Mouse (Mus musculus) forebrain, embryonic 10.5 days (tissue): ENCODE measurements at regions not wholly inside any gene's neighbourhood (a gene's known extent, or its start where the extent isn't known, plus 50 kb on each side); places are given as distances from the start of the nearest gene placed in this dataset.
"Not testable (repeated sequence)": the region's sequence is repeated elsewhere in the genome, so short reads cannot be mapped to it uniquely, and the experiment has no call there.

Experiments
- DNase-seq: peaks from one replicate; pipeline ENCODE4 v3.0.0-alpha.2; 2017; ENCODE audit warnings: low spot score; ENCODE audit errors: extremely low spot score
- H3K27ac ChIP-seq: fragments of 300-500 bp; sonication (generic); 2 replicates; pipeline ENCODE4 v1.5.1; 2016; ENCODE audit warnings: mild to moderate bottlenecking
- H3K27me3 ChIP-seq: fragments of 300-500 bp; sonication (generic); 2 replicates; pipeline ENCODE4 v1.6.1; 2016; ENCODE audit warnings: mild to moderate bottlenecking; ENCODE audit not compliant: poor library complexity, severe bottlenecking
- H3K36me3 ChIP-seq: fragments of 300-500 bp; sonication (generic); replicated peaks from 2 replicates; pipeline ENCODE4 v1.6.1; 2016; ENCODE audit warnings: mild to moderate bottlenecking, moderate library complexity
- H3K4me1 ChIP-seq: fragments of 300-500 bp; sonication (generic); 2 replicates; pipeline ENCODE4 v1.6.1; 2016
- H3K4me3 ChIP-seq: fragments of 300-500 bp; sonication (generic); 2 replicates; pipeline ENCODE4 v1.5.1; 2016; ENCODE audit warnings: mild to moderate bottlenecking, moderate library complexity
- H3K9me3 ChIP-seq: fragments of 300-500 bp; sonication (generic); 2 replicates; pipeline ENCODE4 v1.6.1; 2016; ENCODE audit warnings: mild to moderate bottlenecking, moderate library complexity
- WGBS: fragments of 180-500 bp; shearing (Covaris S2); methylation state at CpG from one replicate; pipeline ENCODE4 v1.1.7; 2016; 5-methylcytosine and 5-hydroxymethylcytosine counted together

DNA sequence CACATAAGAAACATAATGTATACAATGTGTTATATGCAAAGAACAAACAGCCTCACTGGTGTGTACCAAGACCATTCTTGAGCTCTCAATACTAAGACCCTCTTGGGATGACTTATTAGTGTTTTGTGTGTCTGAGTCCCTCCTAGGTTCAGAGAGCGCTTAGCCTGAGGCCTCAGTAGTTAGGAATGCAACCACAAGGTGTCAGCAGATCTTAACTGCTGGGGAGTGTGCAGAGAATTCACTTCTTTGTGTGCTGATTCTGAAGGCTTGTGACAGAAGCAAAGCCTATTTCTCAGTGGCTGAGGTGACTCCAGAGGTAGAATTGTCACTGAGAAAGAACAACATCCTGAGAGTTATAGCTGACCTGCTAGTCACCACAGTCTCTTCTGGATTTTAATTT lies 816.9 kb upstream of the Olfr1507 start:
- H3K27me3 ChIP-seq, DNase-seq, H3K9me3 ChIP-seq, H3K36me3 ChIP-seq, H3K4me1 ChIP-seq, H3K27ac ChIP-seq, H3K4me3 ChIP-seq: not testable (repeated sequence)
- 29% methylated on average over 1 of the region's 1 CpGs for WGBS

GRCm38 (mm10) chr14:53303179-53303578 lies 807.6 kb upstream of the Olfr1507 start:
- no CpG with 5 or more reads among the region's 3 CpGs for WGBS
- DNase-seq, H3K27me3 ChIP-seq, H3K4me3 ChIP-seq, H3K36me3 ChIP-seq, H3K27ac ChIP-seq, H3K9me3 ChIP-seq, H3K4me1 ChIP-seq: not testable (repeated sequence)

- H3K36me3 ChIP-seq, H3K4me1 ChIP-seq, DNase-seq, H3K4me3 ChIP-seq, H3K27me3 ChIP-seq, H3K9me3 ChIP-seq, H3K27ac ChIP-seq: not testable (repeated sequence)
- WGBS: no CpG with 5 or more reads among the region's 3 CpGs
Observed at GRCm38 (mm10) chr14:53302491-53302829, 806.9 kb upstream of the Olfr1507 start.

GRCm38 (mm10) chr14:53301722-53302490 lies 806.4 kb upstream of the Olfr1507 start:
- H3K9me3 ChIP-seq, H3K4me3 ChIP-seq, H3K36me3 ChIP-seq, H3K4me1 ChIP-seq, DNase-seq, H3K27me3 ChIP-seq, H3K27ac ChIP-seq: not testable (repeated sequence)
- no CpG with 5 or more reads among the region's 11 CpGs for WGBS

DNA sequence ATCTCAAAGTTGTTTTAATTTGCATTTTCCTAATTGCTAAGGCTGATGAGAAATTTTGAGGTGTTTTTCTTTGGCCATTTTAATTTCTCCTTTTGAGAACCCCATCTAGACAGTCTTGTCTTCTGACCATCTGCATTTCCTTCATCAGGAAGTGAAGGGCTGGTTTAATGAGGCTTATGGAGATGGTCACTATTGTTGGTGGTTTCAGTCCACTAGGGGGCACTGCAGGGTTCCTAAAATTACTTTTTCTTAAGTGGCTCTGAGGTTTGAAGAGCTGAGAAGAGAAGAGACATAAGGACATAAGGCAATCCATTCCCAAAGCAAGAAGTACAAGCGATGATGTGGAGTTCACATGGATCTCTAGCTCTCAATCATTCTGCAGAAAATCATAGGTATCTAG lies 805.6 kb upstream of the Olfr1507 start:
- not testable (repeated sequence) for H3K4me1 ChIP-seq, DNase-seq, H3K4me3 ChIP-seq, H3K36me3 ChIP-seq, H3K27ac ChIP-seq, H3K9me3 ChIP-seq, H3K27me3 ChIP-seq
- WGBS: 71% methylated on average over 1 of the region's 1 CpGs

GRCm38 (mm10) chr14:53299735-53300134 lies 804.2 kb upstream of the Olfr1507 start:
- not testable (repeated sequence) for H3K27ac ChIP-seq, H3K4me3 ChIP-seq, H3K4me1 ChIP-seq, H3K9me3 ChIP-seq, H3K27me3 ChIP-seq, DNase-seq, H3K36me3 ChIP-seq
- no CpG with 5 or more reads among the region's 5 CpGs for WGBS

- no CpG with 5 or more reads among the region's 12 CpGs for WGBS
- not testable (repeated sequence) for H3K4me1 ChIP-seq, H3K4me3 ChIP-seq, H3K36me3 ChIP-seq, DNase-seq, H3K27me3 ChIP-seq, H3K9me3 ChIP-seq, H3K27ac ChIP-seq
Observed at GRCm38 (mm10) chr14:53283350-53284141, 788.0 kb upstream of the Olfr1507 start.

GRCm38 (mm10) chr14:53273218-53273617 lies 777.7 kb upstream of the Olfr1507 start:
- not testable (repeated sequence) for H3K27ac ChIP-seq, H3K4me3 ChIP-seq, H3K9me3 ChIP-seq, H3K36me3 ChIP-seq, DNase-seq, H3K27me3 ChIP-seq, H3K4me1 ChIP-seq
- WGBS: 87% methylated on average over 3 of the region's 4 CpGs

DNA sequence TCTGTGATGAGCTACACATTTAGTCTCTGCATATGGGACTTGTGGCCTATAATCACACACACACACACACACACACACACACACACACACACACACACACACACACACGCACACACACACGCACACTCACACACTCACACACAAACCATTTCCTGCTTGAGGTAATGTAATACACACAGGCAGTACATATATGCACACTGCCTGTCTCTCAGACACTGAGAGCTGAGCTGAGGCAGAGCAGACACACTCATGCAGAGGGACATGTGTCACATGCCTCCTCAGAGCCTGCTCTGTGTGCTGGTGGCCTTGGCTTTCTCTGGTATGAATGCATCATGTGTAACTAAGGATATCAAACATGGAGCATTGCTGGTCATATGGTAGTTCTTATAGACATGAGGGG lies 772.1 kb upstream of the Olfr1507 start:
- H3K27ac ChIP-seq, H3K36me3 ChIP-seq, H3K27me3 ChIP-seq, H3K4me1 ChIP-seq, DNase-seq, H3K4me3 ChIP-seq, H3K9me3 ChIP-seq: not testable (repeated sequence)
- 49% methylated on average over 2 of the region's 2 CpGs for WGBS

GRCm38 (mm10) chr14:53255962-53256361 lies 760.4 kb upstream of the Olfr1507 start:
- H3K27me3 ChIP-seq, DNase-seq, H3K27ac ChIP-seq, H3K9me3 ChIP-seq, H3K4me3 ChIP-seq, H3K36me3 ChIP-seq, H3K4me1 ChIP-seq: not testable (repeated sequence)
- no CpG with 5 or more reads among the region's 3 CpGs for WGBS

- H3K4me1 ChIP-seq, H3K4me3 ChIP-seq, DNase-seq, H3K27ac ChIP-seq, H3K9me3 ChIP-seq, H3K27me3 ChIP-seq, H3K36me3 ChIP-seq: not testable (repeated sequence)
Observed at GRCm38 (mm10) chr14:53253470-53253869, 757.9 kb upstream of the Olfr1507 start.

DNA sequence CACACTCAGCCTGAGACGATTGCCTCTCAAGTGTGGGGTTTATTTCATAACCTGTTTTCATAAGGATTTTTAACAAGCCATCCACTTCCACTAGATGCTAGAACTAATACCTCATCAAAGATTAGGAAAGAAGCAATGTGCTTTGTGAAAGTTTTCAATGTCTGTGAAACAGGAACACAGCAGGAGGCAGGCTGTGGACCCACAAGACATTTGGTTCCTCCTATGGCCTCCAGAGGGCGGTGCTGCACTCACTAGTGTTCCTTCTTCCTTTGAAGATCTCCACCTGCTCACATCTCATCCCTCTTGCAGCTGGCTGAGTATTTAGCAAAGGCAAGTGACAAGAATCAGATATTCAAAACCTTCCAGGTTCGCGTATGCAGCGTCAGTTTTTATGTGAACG lies 735.6 kb upstream of the Olfr1507 start:
- H3K9me3 ChIP-seq, DNase-seq, H3K36me3 ChIP-seq, H3K27ac ChIP-seq, H3K27me3 ChIP-seq, H3K4me1 ChIP-seq, H3K4me3 ChIP-seq: not testable (repeated sequence)
- WGBS: no CpG with 5 or more reads among the region's 6 CpGs

GRCm38 (mm10) chr14:53224789-53225188 lies 729.2 kb upstream of the Olfr1507 start:
- H3K4me3 ChIP-seq, H3K27ac ChIP-seq, DNase-seq, H3K27me3 ChIP-seq, H3K4me1 ChIP-seq, H3K9me3 ChIP-seq, H3K36me3 ChIP-seq: not testable (repeated sequence)
- WGBS: no CpG with 5 or more reads among the region's 1 CpGs
